ENCODE assay signal across 8 mouse cellular contexts in genomic region chr4:149445868-149446267, GRCm38 (mm10). TPM values are rescaled to one million over a fixed set of nuclear protein-coding genes. Genes with fewer than 3 reads are reported as not detected.
DNase-seq lines count a peak whose midpoint lies in the region; ATAC-seq and TF ChIP-seq lines count a peak whose summit lies in the region.
"Had no signal": no experiment of that assay in that cellular context is flagged by ENCODE, and none has a peak within 500 bp of the region (broad histone marks: within the 10 kb centered on the region; RNA-seq: fewer than 3 reads in every experiment).

No protein-coding gene starts in this region.

- H3K36me3 ChIP-seq in CH12.LX (replicated peaks in 1 of 2; ENCODE audit: control insufficient read depth in 1 of 2, insufficient read depth in 1 of 2, low read length in 1 of 2): no peaks in the 10 kb centered on the region
- H3K36me3 ChIP-seq in intestine, postnatal 0 days (ENCODE audit: control insufficient read depth, insufficient read depth): no peaks in the 10 kb centered on the region
- no peaks in the 10 kb centered on the region for H3K36me3 ChIP-seq in small intestine, adult 2 months (ENCODE audit: control insufficient read depth, insufficient read depth, low read length)

- in situ Hi-C loops in CH12.LX (cut with MboI; ENCODE audit: low pct_ligation_motif_present, low pct_unique_long_range_greater_than_20kb, low sequenced_read_pairs): no loop called here

- H3K4me1 ChIP-seq in CH12.LX (ENCODE audit: control insufficient read depth in 1 of 2, insufficient read depth in 2 of 2): peaks cover 0 to 13% of the 10 kb centered on the region in 2 experiments; a peak in 3 of 4 replicates
- H3K4me1 ChIP-seq in intestine, postnatal 0 days (replicated peaks; ENCODE audit: control insufficient read depth, insufficient read depth, low read length): no peaks in the 10 kb centered on the region
- peaks cover 4% of the 10 kb centered on the region; the same call in 1 of the 2 replicates for H3K4me1 ChIP-seq in small intestine, adult 2 months (ENCODE audit: control insufficient read depth, insufficient read depth, insufficient read length, low read length)

- WGBS in intestine, postnatal 0 days: 7% methylated on average over 11 of the region's 11 CpGs
- 11% methylated on average over 11 of the region's 11 CpGs for WGBS in small intestine, adult 2 months

- TF ChIP-seq POLR2A in CH12.LX (IDR thresholded peaks at IDR 0.05; ENCODE audit: low read depth, low read length): no peak
- no peak for TF ChIP-seq POLR2A in small intestine, adult 2 months (IDR thresholded peaks at IDR 0.05; ENCODE audit: low read depth, low read length)

- no peak for TF ChIP-seq RAD21 in CH12.LX (IDR thresholded peaks at IDR 0.05; ENCODE audit: low read depth, low read length)

- H3K9me3 ChIP-seq in CH12.LX (replicated peaks; ENCODE audit: low read length): no peaks in the 10 kb centered on the region
- no peaks in the 10 kb centered on the region for H3K9me3 ChIP-seq in intestine, postnatal 0 days (ENCODE audit: control insufficient read depth)

- H3K9ac ChIP-seq in CH12.LX (ENCODE audit: insufficient read depth, low read depth): peak overlapping the region; percentile 49; the same call in 1 of the 2 replicates
- H3K9ac ChIP-seq in intestine, postnatal 0 days (ENCODE audit: low read depth, low read length): no peak overlapping the region

- dilution Hi-C loops in CH12.LX (cut with MboI; ENCODE audit: extremely low pct_ligation_motif_present, extremely low pct_unique_long_range_greater_than_20kb, low sequenced_read_pairs): no loop called here

- H3K4me3 ChIP-seq in CH12.LX (replicated peaks in 1 of 3; ENCODE audit: low read depth in 2 of 3, low read length in 2 of 3, poor library complexity in 1 of 3): no peak overlapping the region
- H3K4me3 ChIP-seq in intestine, postnatal 0 days (ENCODE audit: low read depth, low read length): no peak overlapping the region
- peak overlapping the region; percentile 25 for H3K4me3 ChIP-seq in small intestine, adult 2 months (ENCODE audit: low read depth, low read length)

- H3K4me2 ChIP-seq in CH12.LX (ENCODE audit: insufficient read depth, low read depth, poor library complexity, severe bottlenecking): peak overlapping the region; percentile 98; the same call in 1 of the 2 replicates
- peak overlapping the region; percentile 54 for H3K4me2 ChIP-seq in intestine, postnatal 0 days (replicated peaks; ENCODE audit: low read depth)

- intact Hi-C loops in gastrocnemius, postnatal 14 days (cut with DNase I; ENCODE audit: low total_unique reads): no loop called here

- ATAC-seq in intestine, postnatal 0 days: peak; percentile 25; the same call in 1 of the 2 replicates

- H3K27me3 ChIP-seq in CH12.LX (replicated peaks): no peaks in the 10 kb centered on the region
- no peaks in the 10 kb centered on the region for H3K27me3 ChIP-seq in intestine, postnatal 0 days (replicated peaks; ENCODE audit: control insufficient read depth, insufficient read depth, low read length)
- no peaks in the 10 kb centered on the region for H3K27me3 ChIP-seq in small intestine, adult 2 months (ENCODE audit: control insufficient read depth, insufficient read depth, low read length)

- no peak overlapping the region for H3K27ac ChIP-seq in CH12.LX (ENCODE audit: insufficient read depth, low read depth)
- H3K27ac ChIP-seq in intestine, postnatal 0 days (ENCODE audit: low read depth, low read length): peak overlapping the region; percentile 68
- peak overlapping the region; percentile 78; the same call in 1 of the 2 replicates for H3K27ac ChIP-seq in small intestine, adult 2 months (ENCODE audit: insufficient read depth, low read depth, low read length)

- TF ChIP-seq EP300 in CH12.LX (IDR thresholded peaks at IDR 0.05; ENCODE audit: low read length): no peak

- no peaks in the 10 kb centered on the region for H3K79me2 ChIP-seq in CH12.LX (replicated peaks; ENCODE audit: control insufficient read depth, extremely low read depth, insufficient read depth, poor library complexity, severe bottlenecking)

- peak; percentile 53 for DNase-seq in 3134 (ENCODE audit: extremely low read depth, insufficient read length, low spot score)
- DNase-seq in CH12.LX (ENCODE audit: extremely low read depth): no peak
- DNase-seq in cerebellum, postnatal 36 days: peak; percentile 38 to 44
- peak; percentile 43 for DNase-seq in gastrocnemius, postnatal 14 days
- DNase-seq in lung, postnatal 10 days: peak; percentile 74

- no peak for TF ChIP-seq CTCF in CH12.LX (conservative IDR thresholded peaks at IDR 0.05 in 1 of 2, IDR thresholded peaks at IDR 0.05 in 1 of 2; ENCODE audit: low read depth in 2 of 2, low read length in 2 of 2)
- TF ChIP-seq CTCF in intestine, postnatal 0 days (IDR thresholded peaks at IDR 0.05; ENCODE audit: low read depth): no peak
- no peak for TF ChIP-seq CTCF in small intestine, adult 2 months (IDR thresholded peaks at IDR 0.05; ENCODE audit: extremely low read depth, insufficient read length, insufficient replicate concordance, low read depth, low read length)

TF ChIP-seq in CH12.LX, 34 proteins besides CTCF, POLR2A, EP300 and RAD21:
- TF ChIP-seq MYC (IDR thresholded peaks at IDR 0.05; ENCODE audit: low read depth, low read length) (no peak), ZC3H11A (IDR thresholded peaks at IDR 0.05; ENCODE audit: low read depth, low read length) (no peak), MAFK (IDR thresholded peaks at IDR 0.05; ENCODE audit: insufficient replicate concordance, low read length) (no peak), JUN (IDR thresholded peaks at IDR 0.05; ENCODE audit: insufficient read depth, low read depth, low read length) (no peak), TCF12 (IDR thresholded peaks at IDR 0.05; ENCODE audit: low read depth, low read length) (no peak), CHD1 (IDR thresholded peaks at IDR 0.05; ENCODE audit: low read depth, low read length) (no peak), NELFE (IDR thresholded peaks at IDR 0.05; ENCODE audit: low read depth, low read length) (no peak), TBP (conservative IDR thresholded peaks at IDR 0.05; ENCODE audit: low read depth, low read length) (no peak), RCOR1 (conservative IDR thresholded peaks at IDR 0.05; ENCODE audit: low read depth, low read length) (no peak), JUND (conservative IDR thresholded peaks at IDR 0.05; ENCODE audit: low read depth, low read length) (no peak), SIN3A (IDR thresholded peaks at IDR 0.05; ENCODE audit: low read length) (no peak), CHD2 (IDR thresholded peaks at IDR 0.05; ENCODE audit: low read length) (no peak), ETS1 (conservative IDR thresholded peaks at IDR 0.05; ENCODE audit: low read depth, low read length) (no peak), MXI1 (IDR thresholded peaks at IDR 0.05; ENCODE audit: low read depth, low read length) (no peak)

RNA-seq across cellular contexts. Expression of gene Rbp7, which starts 8.9 kb away (rescaled TPM):
- total RNA-seq in CH12.LX (2012; rRNA removed) (not detected in 2 replicates), CH12.LX (2014; rRNA removed) (not detected in 2 replicates)
- not detected in 2 replicates for polyA plus RNA-seq in CH12.LX (2012; ENCODE audit: insufficient read length, low read depth)
- total RNA-seq in gastrocnemius, postnatal 14 days (2021): 10 to 100 TPM in 1 of 2 experiments, 1 to 10 TPM in 1; 8.9 to 20.7 TPM
- polyA plus RNA-seq in intestine, postnatal 0 days (2015; fragmentation: Nextera tagmentation; extraction: Ambion mirVana): 3.8 and 4.0 TPM in 2 replicates
- polyA plus RNA-seq in small intestine, adult 2 months (2012; rRNA removed): 1.0 and 3.9 TPM in 2 replicates

RNA-seq across cellular contexts. Expression of gene Ube4b, which starts 19.3 kb away (rescaled TPM):
- total RNA-seq in CH12.LX (2012; rRNA removed) (35.3 and 41.6 TPM in 2 replicates), CH12.LX (2014; rRNA removed) (13.1 and 14.3 TPM in 2 replicates)
- 47.9 and 60.0 TPM in 2 replicates for polyA plus RNA-seq in CH12.LX (2012; ENCODE audit: insufficient read length, low read depth)
- total RNA-seq in gastrocnemius, postnatal 14 days (2021): 10 to 100 TPM; 34.4 to 36.8 TPM
- polyA plus RNA-seq in intestine, postnatal 0 days (2015; fragmentation: Nextera tagmentation; extraction: Ambion mirVana): 47.2 and 47.6 TPM in 2 replicates
- 51.0 and 115 TPM in 2 replicates for polyA plus RNA-seq in small intestine, adult 2 months (2012; rRNA removed)

RNA-seq across cellular contexts. Expression of gene Tmem274, which starts 31.3 kb away (rescaled TPM):
- not detected in 2 replicates for total RNA-seq in CH12.LX (2012; rRNA removed)
- not detected in 2 replicates for total RNA-seq in CH12.LX (2014; rRNA removed)
- not detected in 2 replicates for polyA plus RNA-seq in CH12.LX (2012; ENCODE audit: insufficient read length, low read depth)
- total RNA-seq in gastrocnemius, postnatal 14 days (2021): not detected
- polyA plus RNA-seq in intestine, postnatal 0 days (2015; fragmentation: Nextera tagmentation; extraction: Ambion mirVana): not detected in 2 replicates
- polyA plus RNA-seq in small intestine, adult 2 months (2012; rRNA removed): not detected in 2 replicates
- total RNA-seq: heart, postnatal 36 days had no signal

RNA-seq across cellular contexts. Expression of gene Nmnat1, which starts 39.1 kb away (rescaled TPM):
- total RNA-seq in CH12.LX (2012; rRNA removed) (11.4 and 12.4 TPM in 2 replicates), CH12.LX (2014; rRNA removed) (9.6 and 10.9 TPM in 2 replicates)
- polyA plus RNA-seq in CH12.LX (2012; ENCODE audit: insufficient read length, low read depth): 8.6 and 10.0 TPM in 2 replicates
- 10 to 100 TPM; 17.6 to 20.2 TPM for total RNA-seq in gastrocnemius, postnatal 14 days (2021)
- polyA plus RNA-seq in intestine, postnatal 0 days (2015; fragmentation: Nextera tagmentation; extraction: Ambion mirVana): 10.8 and 11.0 TPM in 2 replicates
- 6.4 and 9.8 TPM in 2 replicates for polyA plus RNA-seq in small intestine, adult 2 months (2012; rRNA removed)

RNA-seq across cellular contexts. Expression of gene Lzic, which starts 39.2 kb away (rescaled TPM):
- 43.4 and 43.6 TPM in 2 replicates for total RNA-seq in CH12.LX (2012; rRNA removed)
- 53.3 and 68.5 TPM in 2 replicates for total RNA-seq in CH12.LX (2014; rRNA removed)
- polyA plus RNA-seq in CH12.LX (2012; ENCODE audit: insufficient read length, low read depth): 40.0 and 49.5 TPM in 2 replicates
- 10 to 100 TPM; 12.0 to 17.9 TPM for total RNA-seq in gastrocnemius, postnatal 14 days (2021)
- polyA plus RNA-seq in intestine, postnatal 0 days (2015; fragmentation: Nextera tagmentation; extraction: Ambion mirVana): 31.7 and 31.9 TPM in 2 replicates
- 5.1 and 16.8 TPM in 2 replicates for polyA plus RNA-seq in small intestine, adult 2 months (2012; rRNA removed)
